Mouse (Mus musculus) CD8-positive naive resting alpha-beta T cell, adult 2 months (primary cell): ENCODE results near the gene Thsd7a.

ENCODE experiments used
- DNase-seq, 2 experiments: peaks; one replicate each; pipeline ENCODE4 v3.0.0; 2022; ENCODE audit warnings: low read depth in 2 of 2, low spot score in 2 of 2

The Thsd7a gene

GRCm38 (mm10) chr6:12517726-12518125, 231.5 kb downstream of the Thsd7a start:
- no peak for DNase-seq

DNA sequence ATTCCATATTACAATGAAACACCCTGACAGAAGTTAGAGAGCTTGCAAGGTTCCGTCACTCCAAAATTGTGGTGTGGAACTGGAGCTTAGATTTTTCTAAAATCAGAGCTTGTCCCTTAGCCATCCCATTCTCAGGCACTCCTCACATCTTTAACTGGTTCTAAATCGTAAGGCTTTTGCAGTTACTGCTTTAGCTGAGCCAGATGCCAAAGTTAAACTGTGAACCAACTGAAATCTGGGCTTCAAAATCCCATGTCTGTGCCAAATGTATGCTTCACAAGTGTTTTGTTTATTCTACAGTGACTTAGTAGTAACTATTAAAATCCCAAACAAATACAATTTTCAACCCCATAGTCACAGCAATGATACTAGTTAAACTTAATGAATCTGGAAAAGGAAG, 242.3 kb downstream of the Thsd7a start:
- no peak for DNase-seq

DNA sequence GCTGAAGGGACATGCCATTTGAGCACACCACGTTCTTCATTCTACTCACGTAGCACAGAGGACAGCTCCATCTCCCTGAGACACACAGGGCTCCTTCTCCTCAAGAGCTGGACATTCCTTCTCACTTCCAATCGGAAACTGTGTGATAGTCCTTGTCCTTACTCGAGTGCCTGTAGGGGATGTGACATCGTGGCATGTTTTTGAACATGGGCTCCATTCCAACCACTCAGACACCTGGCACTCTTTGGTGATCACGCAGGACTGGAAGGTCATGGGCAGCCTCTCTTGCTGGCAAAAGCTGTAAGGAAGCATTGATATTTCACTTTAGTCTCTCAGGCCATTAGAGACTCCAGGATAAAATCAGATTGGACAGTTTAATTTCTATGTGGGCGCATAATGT, 245.3 kb downstream of the Thsd7a start:
- no peak for DNase-seq

DNA sequence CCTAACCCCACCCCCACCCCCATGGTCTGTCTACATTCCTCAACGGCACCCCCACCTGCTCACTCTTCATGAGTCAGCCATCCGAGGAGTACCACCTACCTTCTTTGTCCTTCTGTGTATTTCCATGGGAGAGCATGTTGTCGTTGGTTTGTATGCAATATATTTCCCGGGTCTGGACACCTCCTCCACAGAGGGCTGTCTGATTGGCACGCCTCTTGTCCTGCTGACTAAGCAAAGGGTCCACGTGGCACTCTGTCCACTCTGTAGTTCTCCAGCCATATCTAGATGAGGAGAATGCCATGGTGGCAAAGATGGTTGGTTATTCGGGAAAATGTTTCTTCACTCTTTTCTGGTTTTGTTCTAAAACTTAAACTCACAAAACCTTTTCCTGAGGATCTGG, 248.3 kb downstream of the Thsd7a start:
- DNase-seq, result no peak

GRCm38 (mm10) chr6:12499866-12500265, 249.3 kb downstream of the Thsd7a start:
- no peak for DNase-seq

DNA sequence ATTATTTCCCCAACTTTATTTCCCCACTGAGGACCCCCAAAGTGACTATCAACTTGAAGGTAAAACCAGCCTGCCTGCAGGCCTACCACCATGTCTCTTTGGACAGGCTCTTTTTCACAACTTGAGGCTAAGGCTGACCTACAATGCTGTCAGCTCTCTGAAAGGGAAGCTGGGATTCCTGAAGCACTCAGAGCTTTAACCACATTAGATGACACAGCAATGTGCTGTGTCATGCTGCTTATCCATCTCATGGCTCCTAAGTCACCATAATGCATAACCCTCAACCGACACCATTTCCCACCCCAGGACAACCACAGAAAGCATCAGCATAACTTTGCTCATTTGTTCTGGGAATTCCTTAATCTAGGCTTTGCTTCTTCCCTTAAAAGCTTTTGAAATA, 255.6 kb downstream of the Thsd7a start:
- DNase-seq, result no peak

GRCm38 (mm10) chr6:12488882-12489281, 260.3 kb downstream of the Thsd7a start:
- no peak for DNase-seq

GRCm38 (mm10) chr6:12481527-12482163, 267.6 kb downstream of the Thsd7a start:
- no peak for DNase-seq

- no peak for DNase-seq
Measured at GRCm38 (mm10) chr6:12478359-12478758, 270.9 kb downstream of the Thsd7a start.

DNA sequence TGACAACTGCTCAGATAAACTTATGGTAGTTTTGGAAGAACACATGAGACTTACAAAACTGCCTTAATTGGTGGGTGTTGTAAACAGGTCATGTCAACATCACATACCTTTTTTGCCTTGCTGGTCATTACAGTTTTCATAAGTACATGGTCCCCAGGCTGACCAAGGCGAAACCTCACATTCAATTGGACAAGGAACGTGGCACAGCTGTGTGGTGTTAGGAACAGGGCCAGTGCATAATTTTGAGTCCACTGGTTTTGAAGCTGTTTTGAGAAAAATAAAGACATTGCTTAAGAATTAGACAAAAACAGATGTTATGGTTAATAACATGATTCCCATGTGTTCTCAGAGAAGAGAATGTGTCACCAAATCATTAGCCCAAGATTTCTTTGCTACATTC, 278.3 kb downstream of the Thsd7a start:
- DNase-seq, result no peak

GRCm38 (mm10) chr6:12467339-12468124, 281.7 kb downstream of the Thsd7a start:
- DNase-seq, result no peak

DNA sequence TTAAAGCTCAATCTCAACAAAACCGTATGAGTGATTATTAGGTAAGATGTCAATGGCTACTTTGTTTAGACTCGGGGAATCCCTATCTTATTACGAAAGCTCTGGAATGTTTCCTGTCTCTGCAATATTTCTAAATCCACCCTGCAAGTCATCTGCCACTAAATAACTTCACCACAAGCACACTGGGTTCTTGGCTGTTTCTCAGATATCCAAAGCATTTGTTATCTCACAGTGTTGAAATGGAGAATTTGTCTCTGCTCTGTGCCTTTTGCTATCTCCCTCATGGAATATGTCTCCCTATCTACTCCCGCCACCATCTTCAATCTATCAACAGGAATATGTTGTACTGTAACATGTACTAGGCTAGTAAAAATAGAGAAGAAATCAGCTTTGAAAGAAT, 290.4 kb downstream of the Thsd7a start:
- no peak for DNase-seq

DNA sequence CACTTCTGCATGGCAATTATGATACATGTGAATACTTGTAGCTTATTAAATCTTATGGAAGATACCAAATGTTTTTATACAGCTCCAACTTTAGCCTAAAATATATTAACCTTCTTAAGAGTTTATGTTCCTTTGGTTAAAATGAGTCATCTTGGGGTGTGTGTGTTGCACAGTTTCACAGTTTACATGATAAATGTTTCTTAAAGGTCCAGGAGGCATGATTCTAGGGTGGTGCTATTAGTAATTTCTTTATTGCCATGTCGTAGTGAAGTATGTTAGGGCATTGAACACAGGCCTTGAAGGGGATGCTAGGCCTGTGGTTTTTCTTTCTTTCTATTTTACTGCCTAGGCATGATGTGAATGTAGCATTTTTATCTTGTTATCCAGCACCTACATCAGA, 291.8 kb downstream of the Thsd7a start:
- DNase-seq, result no peak

DNA sequence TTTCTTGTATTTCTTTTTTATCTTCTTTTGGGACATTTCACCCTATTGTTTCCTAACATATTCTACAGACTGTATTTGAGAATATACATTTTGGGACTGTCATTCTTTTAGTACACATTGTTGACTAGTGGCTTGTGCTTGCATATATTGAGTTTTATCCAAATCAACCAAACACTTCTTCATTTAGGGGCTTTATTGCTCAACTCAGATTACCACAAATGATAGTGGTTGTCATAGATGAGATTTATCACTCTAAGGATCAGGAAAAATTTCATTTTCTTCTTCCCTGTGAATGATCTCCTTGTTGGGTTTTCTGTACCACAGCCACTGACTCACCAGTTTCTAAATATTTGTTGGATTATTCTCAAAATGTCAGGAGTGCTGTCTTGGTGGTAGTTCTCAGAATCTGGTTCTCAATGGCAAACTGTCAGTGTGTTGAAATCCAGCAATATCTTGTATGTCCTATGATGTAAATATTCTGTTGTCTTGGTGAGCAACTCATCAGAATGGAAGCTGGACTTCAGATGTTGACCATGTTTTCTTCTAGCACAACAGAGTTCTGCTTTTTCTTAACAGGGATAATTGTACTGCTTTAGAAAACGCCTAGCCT, 294.2 kb downstream of the Thsd7a start:
- DNase-seq, result no peak

DNA sequence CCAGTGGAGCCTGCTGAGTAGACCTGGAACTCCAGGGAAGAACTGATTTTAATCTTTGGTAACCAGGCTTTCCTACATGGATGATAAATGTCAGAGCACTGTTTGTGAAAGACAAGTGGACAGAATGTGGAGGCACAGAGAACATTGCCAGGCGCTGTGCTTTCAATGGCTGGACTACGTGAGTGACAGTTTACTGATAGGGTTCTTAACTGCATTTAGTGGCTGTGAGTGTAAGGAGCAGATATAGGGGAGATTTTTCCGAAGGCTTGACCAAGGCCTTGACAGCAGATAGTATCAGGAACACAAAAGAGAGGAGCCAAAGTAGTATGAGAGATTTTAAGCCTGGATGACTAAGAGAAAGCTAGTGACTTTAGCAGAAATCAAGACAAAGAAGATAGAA, 295.1 kb downstream of the Thsd7a start:
- DNase-seq, result no peak

DNA sequence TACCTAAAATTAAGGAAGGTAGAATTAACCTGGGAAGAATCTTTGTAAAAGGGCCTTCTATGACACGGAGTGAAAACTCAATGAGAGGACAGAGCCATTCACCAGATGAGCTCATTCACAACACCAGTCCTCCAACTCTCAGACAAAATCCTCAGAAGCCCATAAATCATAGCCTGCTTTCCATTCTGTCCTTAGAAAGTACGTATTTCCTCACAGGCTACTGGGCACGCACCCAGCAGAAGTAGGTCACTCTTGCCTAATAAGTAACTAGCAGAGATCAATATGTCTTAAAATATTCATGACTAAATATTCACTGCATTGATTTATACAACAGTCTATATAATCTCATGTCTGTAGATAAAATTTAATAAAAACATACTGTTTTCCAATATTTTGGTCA, 300.4 kb downstream of the Thsd7a start:
- DNase-seq, result no peak

DNA sequence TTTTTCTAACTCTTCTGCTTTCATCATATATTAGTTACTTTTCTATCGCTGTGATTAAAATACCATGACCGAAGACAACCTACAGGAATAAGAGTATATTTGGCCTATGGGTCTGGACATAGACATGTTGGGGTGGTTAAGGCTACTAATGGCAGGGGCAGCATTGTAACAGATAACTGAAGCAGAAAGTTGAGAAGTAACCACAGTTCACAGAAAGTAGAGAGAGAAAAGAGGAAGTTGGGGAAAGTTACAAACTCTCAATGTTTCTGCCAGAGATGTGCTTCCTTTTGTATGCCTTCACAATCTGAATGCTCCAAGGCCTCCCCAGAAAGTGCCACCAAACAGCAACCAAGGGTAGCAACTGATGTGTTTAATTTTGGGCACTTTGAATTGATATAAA, 303.7 kb downstream of the Thsd7a start:
- DNase-seq, result no peak

GRCm38 (mm10) chr6:12439561-12439960, 309.6 kb downstream of the Thsd7a start:
- DNase-seq, result no peak

- no peak for DNase-seq
Measured at GRCm38 (mm10) chr6:12419070-12419469, 330.1 kb downstream of the Thsd7a start.

DNA sequence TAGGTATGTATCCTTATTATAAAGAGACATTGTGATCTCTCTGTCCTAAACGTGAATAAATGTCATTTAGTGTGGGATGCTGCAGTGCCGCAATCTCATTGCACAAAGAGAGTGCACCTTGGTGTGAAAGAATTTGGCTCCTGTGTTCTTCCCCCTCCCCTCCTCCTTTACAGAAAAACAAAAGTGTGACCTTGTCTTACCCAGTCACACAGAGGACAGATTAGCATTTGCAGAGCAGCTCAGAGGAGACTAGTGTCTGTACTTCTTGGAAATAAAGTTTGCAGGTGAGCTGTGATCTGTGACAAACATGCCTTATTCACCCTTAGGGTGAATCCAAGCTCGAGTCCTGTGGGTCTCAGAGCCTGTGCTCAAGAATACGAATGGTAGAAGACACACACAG, 332.2 kb downstream of the Thsd7a start:
- no peak for DNase-seq

DNA sequence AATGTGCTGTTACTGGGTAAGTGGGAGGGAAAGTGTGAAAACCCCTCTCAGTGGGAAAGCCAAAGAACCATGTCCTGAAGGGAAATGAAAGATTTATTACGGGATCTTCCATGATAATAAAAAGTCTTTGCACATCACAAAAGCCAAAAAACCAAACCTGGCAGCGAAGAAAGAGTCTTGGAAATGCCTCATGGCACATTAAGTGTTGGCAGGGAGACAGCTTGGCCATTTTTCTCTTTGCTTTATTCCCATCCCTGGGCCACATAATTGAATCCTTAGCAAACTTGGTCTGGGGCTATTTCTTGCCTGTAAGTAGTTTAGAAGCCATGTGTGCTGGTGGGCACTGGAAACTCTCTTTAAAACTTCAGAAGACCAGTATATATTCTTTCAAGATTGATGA, 344.8 kb downstream of the Thsd7a start:
- DNase-seq, result no peak

DNA sequence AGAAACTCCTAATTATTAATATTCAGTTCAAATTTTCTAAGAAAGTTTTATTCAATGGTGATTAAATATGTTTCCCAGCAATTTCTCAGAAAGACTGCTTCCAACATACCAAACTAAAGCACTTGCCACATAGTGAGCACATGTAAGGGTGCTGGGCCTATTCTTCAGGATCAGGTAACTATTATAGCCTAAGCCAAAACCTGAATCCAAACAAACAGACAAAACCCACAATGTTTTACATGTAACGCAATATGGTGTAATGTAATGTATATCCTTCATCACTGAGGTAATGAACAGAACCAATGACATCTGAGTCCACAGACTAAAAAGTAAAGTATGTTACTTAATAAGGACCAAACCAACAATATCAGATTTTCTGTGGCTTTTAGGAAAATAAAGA, 346.2 kb downstream of the Thsd7a start:
- no peak for DNase-seq
